Mouse (Mus musculus): ENCODE results near the gene Gbp2. TPM values are rescaled to one million over a fixed set of nuclear protein-coding genes. Genes with fewer than 3 reads are reported as not detected.
"Not testable (repeated sequence)": the region's sequence is repeated elsewhere in the genome, so short reads cannot be mapped to it uniquely, and the experiment has no call there.

Gbp2 gene
- polyA plus RNA-seq, 1 experiment from 2014 or later, result 0.07 TPM

DNA sequence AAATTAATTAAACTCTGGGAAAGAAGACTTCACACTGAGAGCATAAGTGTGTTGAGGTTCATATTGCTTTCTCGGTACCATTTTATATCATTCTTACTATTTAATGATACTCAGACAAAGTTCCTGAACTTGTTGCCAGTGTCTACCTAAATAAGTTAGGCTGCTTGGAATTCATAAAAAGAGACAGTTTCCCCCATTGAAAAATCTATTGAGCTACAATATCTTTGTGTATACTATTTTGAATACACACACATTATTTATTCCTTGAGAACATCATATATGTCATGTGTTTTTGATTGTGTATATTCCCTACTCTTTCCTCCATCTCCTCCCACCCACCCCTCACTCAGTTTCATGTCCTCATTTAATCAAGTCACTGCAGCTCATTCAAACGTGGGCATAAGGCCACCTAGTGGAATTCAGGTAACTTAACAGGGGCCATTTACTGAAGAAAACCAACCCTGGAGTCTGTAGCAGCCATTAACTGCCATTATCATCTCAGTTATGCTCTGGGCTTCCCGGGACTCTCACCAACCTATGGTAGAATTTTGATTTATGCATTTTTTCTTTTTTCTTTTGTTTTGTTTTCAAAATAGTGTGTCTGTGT, 657 bp downstream of the Gbp2 start:
- no peak overlapping the region for H3K4me3 ChIP-seq
- DNase-seq (ENCODE audit: low spot score), result no peak
- no peaks in the 10 kb centered on the region for H3K36me3 ChIP-seq
- no peak overlapping the region for H3K27ac ChIP-seq (replicated peaks)
- 60% methylated on average over 3 of the region's 3 CpGs for WGBS
- H3K9me3 ChIP-seq (replicated peaks), result no peaks in the 10 kb centered on the region
- H3K4me1 ChIP-seq, result 0 out of 2 replicates have a peak, but pooled peaks cover 3% of the 10 kb centered on the region
- H3K27me3 ChIP-seq (ENCODE audit: low read depth, poor library complexity, severe bottlenecking), result no peaks in the 10 kb centered on the region

DNA sequence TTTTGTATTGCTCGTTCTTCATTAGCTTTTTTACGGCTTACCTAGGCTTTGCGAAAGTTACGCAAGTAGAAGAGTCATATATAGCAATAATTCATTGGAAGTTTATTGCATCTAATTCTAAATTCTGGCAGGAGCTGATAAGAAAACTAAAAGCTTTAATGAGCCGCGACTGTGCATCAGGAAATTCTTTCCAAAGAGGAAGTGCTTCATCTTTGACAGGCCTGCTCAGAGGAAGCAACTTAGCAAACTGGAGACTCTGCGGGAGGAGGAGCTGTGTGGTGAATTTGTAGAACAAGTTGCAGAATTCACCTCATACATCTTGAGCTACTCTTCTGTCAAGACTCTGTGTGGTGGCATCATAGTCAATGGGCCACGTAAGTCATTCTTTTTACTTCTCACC, 10.0 kb downstream of the Gbp2 start:
- Histone ChIP-seq H3K4me1 (no peaks in the 10 kb centered on the region), H3K36me3 (no peaks in the 10 kb centered on the region), H3K27ac (replicated peaks) (no peak overlapping the region), H3K9me3 (replicated peaks) (no peaks in the 10 kb centered on the region), H3K27me3 (ENCODE audit: low read depth, poor library complexity, severe bottlenecking) (no peaks in the 10 kb centered on the region), H3K4me3 (no peak overlapping the region)
- no peak for DNase-seq (ENCODE audit: low spot score)
- WGBS, result 92% methylated on average over 8 of the region's 8 CpGs

DNA sequence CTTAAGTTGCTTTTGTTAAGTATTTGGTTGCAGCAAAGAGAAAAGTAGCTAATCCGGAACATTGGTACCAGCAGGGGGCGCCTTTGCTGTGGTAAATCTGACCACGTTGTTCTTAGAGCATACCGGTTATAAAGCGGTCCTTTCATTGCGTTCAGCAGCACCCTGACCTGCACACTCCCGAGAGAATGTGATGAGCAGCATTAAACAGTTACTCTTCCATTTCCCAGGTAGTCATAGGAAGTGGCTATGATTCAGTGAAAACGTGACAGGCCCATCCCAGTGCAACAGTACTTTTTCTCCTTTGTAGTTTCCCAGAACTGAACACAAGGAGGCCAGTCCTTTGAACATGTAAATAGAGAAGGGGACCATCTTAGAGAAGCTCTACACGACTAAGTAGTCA, 19.8 kb downstream of the Gbp2 start:
- Histone ChIP-seq H3K27ac (replicated peaks) (no peak overlapping the region), H3K36me3 (no peaks in the 10 kb centered on the region), H3K9me3 (replicated peaks) (no peaks in the 10 kb centered on the region), H3K4me3 (no peak overlapping the region), H3K27me3 (ENCODE audit: low read depth, poor library complexity, severe bottlenecking) (no peaks in the 10 kb centered on the region), H3K4me1 (0 out of 2 replicates have a peak, but pooled peaks cover 6% of the 10 kb centered on the region)
- peak; percentile 73 for DNase-seq (ENCODE audit: low spot score)
- 7% methylated on average over 9 of the region's 9 CpGs for WGBS

DNA sequence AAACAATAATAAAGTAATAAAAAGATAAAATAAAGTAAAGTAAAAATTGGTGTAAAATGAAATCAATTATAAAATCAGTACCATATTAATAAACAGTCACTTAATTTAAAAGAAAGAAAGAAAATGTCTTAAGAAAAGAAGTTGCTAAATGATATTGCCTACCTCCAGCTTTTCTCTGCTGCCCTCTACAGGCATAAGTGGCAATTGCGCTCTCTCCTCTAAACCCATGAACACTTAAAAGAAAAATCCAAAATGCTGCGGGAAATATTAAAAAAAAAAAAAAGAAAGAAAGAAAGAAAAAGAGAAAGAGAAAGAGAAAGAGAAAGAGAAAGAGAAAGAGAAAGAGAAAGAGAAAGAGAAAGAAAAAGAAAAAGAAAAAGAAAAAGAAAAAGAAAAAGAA, 25.5 kb downstream of the Gbp2 start:
- H3K36me3 ChIP-seq; H3K4me3 ChIP-seq; H3K4me1 ChIP-seq; H3K27ac ChIP-seq (replicated peaks); H3K9me3 ChIP-seq (replicated peaks); H3K27me3 ChIP-seq (ENCODE audit: low read depth, poor library complexity, severe bottlenecking): not testable (repeated sequence)
- DNase-seq (ENCODE audit: low spot score), result peak; percentile 28
- 22% methylated on average over 2 of the region's 2 CpGs for WGBS

DNA sequence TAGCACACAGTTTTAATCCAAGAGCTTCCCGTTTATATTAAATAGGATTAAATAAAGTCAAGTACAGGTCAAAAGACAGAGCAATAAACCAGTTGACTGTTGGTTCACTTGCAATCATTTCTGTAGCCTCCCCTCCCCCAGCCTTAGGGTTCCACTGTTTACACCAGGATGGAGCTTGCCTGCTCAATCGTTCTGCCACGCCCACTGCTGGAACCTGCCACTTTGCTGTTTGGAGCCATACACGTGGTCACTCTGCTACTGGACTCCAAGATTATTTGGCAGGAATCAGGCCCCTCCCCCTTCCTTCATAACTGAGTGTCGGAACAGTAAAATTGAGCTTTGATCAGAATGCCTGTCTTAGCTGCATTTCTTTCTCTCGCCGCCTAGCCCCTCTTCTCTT, 27.4 kb downstream of the Gbp2 start:
- H3K4me1 ChIP-seq; H3K9me3 ChIP-seq (replicated peaks); H3K36me3 ChIP-seq; H3K27ac ChIP-seq (replicated peaks); H3K4me3 ChIP-seq; H3K27me3 ChIP-seq (ENCODE audit: low read depth, poor library complexity, severe bottlenecking); DNase-seq (ENCODE audit: low spot score): not testable (repeated sequence)
- WGBS, result 71% methylated on average over 7 of the region's 7 CpGs

DNA sequence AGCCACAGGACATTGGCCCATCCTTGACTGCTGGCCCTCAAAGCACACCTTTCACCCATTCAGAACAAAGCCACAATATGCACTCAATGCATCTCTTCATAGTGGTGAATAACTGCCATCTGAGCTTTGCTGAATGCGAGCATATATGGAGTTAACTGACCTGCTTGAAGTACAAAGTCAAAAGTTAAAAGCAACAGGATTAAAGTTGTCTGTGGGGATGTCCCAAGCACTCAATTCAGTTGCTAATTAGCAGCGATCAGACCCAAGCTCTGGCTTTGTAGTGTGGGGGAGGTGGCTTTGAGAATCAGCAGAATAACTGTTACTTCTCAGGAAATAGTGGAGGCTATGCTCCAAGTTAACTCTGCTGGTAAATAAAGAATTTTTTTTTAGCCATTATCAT, 29.8 kb downstream of the Gbp2 start:
- H3K4me1 ChIP-seq, result peaks cover 6% of the 10 kb centered on the region; the same call in 1 of the 2 replicates
- no peaks in the 10 kb centered on the region for H3K27me3 ChIP-seq (ENCODE audit: low read depth, poor library complexity, severe bottlenecking)
- H3K9me3 ChIP-seq (replicated peaks), result 0 out of 2 replicates have a peak, but pooled peaks cover 3% of the 10 kb centered on the region
- no peak overlapping the region for H3K4me3 ChIP-seq
- no peak for DNase-seq (ENCODE audit: low spot score)
- H3K27ac ChIP-seq (replicated peaks), result no peak overlapping the region
- H3K36me3 ChIP-seq, result no peaks in the 10 kb centered on the region
- WGBS, result 37% methylated on average over 2 of the region's 2 CpGs

DNA sequence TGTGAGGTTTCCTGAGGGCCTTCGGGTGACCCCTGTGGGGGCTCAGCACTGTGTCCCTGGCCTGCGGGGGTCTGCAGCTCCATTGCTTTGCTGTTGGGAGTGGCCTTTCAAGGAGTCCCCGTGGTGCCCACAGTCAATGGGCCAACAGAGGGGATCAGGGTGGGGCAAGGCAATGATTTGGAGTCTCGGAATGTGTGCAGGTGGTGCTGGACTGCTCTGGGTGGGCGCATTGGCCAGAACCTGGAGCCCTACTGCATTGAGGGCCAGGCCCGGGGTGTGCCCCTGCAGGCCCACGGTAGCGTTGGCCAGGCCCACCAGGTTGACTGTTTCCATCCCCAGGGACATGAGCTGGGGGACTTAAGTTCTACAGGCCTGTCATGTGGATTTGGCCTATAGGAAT, 44.3 kb downstream of the Gbp2 start:
- 90% methylated on average over 8 of the region's 8 CpGs for WGBS
- no peak overlapping the region for H3K4me3 ChIP-seq
- peaks cover 11% of the 10 kb centered on the region for H3K9me3 ChIP-seq (replicated peaks)
- no peak for DNase-seq (ENCODE audit: low spot score)
- H3K27ac ChIP-seq (replicated peaks), result no peak overlapping the region
- H3K27me3 ChIP-seq (ENCODE audit: low read depth, poor library complexity, severe bottlenecking), result no peaks in the 10 kb centered on the region
- H3K4me1 ChIP-seq, result no peaks in the 10 kb centered on the region
- no peaks in the 10 kb centered on the region for H3K36me3 ChIP-seq

DNA sequence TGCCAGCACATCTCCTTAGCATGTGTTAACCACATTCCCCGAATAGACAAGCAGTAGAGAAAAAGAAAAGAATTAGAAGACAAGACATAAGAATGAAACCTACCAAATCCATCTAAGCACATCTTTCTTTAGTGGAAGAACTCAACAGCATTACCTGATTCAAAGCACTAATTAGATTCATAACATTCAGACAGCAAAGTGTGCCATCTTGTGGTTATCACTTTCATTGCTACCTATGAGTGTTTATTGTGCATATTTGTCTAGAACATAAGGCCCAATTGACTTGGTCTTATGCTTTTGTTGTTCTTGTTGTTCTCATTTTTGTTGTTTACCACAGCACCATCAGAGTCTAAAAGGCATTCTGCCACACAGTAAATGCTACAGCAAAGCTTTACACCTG, 54.2 kb downstream of the Gbp2 start:
- Histone ChIP-seq H3K27me3 (ENCODE audit: low read depth, poor library complexity, severe bottlenecking) (no peaks in the 10 kb centered on the region), H3K9me3 (replicated peaks) (no peaks in the 10 kb centered on the region), H3K4me3 (no peak overlapping the region), H3K4me1 (no peaks in the 10 kb centered on the region), H3K27ac (replicated peaks) (no peak overlapping the region), H3K36me3 (no peaks in the 10 kb centered on the region)
- no peak for DNase-seq (ENCODE audit: low spot score)
- WGBS, result 72% methylated on average over 1 of the region's 1 CpGs

Small RNA genes lying within 50 kb of the gene (microRNA-seq; reads per million reads assigned to microRNA genes)
- gene Mir6381, result not detected

Other genes with a start within 250 kb of the Gbp2 start
- 19.7 and 20.2 TPM in 2 replicates for gene Pdlim5, start 224.9 kb upstream of the Gbp2 start, polyA plus RNA-seq (2016; fragmentation: Nextera tagmentation; extraction: Ambion mirVana)
- gene Gbp5, start 126.6 kb upstream of the Gbp2 start, polyA plus RNA-seq (2016; fragmentation: Nextera tagmentation; extraction: Ambion mirVana), result not detected in 2 replicates
- 0.88 and 1.8 TPM in 2 replicates for gene Gbp7, start 90.3 kb upstream of the Gbp2 start, polyA plus RNA-seq (2016; fragmentation: Nextera tagmentation; extraction: Ambion mirVana)
- 0.29 and 0.43 TPM in 2 replicates for gene Gbp3, start 60.6 kb upstream of the Gbp2 start, polyA plus RNA-seq (2016; fragmentation: Nextera tagmentation; extraction: Ambion mirVana)
- gene Gbp2b, start 25.8 kb upstream of the Gbp2 start, polyA plus RNA-seq (2016; fragmentation: Nextera tagmentation; extraction: Ambion mirVana), result not detected in 2 replicates
- 8.4 and 8.7 TPM in 2 replicates for gene Kyat3, start 80.4 kb downstream of the Gbp2 start, polyA plus RNA-seq (2016; fragmentation: Nextera tagmentation; extraction: Ambion mirVana)
- gene Gtf2b, start 144.4 kb downstream of the Gbp2 start, polyA plus RNA-seq (2016; fragmentation: Nextera tagmentation; extraction: Ambion mirVana), result 86.7 and 87.0 TPM in 2 replicates

Measured in midbrain, embryonic 10.5 days (tissue).